Mouse (Mus musculus): ENCODE results near the gene Ppp1r3d.

The Ppp1r3d gene

DNA sequence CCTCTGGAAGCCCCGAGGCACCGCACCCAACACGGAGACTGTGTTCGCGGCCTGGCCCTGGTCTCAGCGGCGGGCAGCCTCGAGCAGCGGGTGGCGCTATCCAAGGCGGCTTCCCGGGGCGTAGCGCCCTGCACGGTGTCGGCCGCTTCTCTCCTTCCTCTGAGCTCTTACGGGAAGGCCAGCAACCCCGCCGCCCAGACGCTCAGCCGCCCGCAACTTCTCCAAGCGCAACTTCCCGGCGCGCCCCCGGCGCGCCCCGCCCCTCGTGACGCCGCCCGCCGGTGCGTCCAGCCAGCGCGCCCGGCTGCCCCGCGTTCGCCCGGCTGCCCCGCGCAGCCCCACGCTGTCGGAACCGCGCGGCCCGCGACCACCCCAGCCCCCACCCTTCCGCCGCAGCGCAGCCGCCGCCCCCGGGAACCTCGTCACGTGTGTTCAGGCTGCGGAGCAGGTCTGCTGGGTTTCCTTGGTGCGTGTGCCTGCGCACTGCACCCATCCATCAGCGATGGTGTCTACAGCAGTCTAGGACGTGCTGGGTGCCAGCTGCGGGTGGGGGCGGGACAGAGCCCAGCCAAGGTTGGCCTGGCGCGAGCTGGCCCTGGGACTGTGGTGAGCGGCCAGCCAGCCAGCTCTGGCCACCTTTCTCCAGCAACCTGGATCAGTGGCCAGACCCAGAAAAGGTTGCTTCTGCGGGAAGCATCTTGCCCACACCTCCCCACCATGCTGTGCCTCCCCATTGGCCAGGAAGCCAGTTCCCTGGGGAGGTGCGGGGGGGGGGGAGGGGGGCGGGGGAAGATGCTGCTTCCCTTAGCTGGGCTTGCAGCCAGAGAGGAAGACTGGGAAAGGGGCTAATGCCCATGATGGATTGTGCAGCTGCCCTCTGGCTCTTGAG lies at the start of gene Ppp1r3d, which contains the start of gene Fam217b:
TSS of gene Ppp1r3d (minus strand) at position 212 of the 889 bp plus-strand sequence.
TSS of gene Fam217b (plus strand) at position 264 of the 889 bp plus-strand sequence.
- in situ Hi-C loops (cut with MboI; ENCODE audit: low sequenced_read_pairs), result no loop called here

DNA sequence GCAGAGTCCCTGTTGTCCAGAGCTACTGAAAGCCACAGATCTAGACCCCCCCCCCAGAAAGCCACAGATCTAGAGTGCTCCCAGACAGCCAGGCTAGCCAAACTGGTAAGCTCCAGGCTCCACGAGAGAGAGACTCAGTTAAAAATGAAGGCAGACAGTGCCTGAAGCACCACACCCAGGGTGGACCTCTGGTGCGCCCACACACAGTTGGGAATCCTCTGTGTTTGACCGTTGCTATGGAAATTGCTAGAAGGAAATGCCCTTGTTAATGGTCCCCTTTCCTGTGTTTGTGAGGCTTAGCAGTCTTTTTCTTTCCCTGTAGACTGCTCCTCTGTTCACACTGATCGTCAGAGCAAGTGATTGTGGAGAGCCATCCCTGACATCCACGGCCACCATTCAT lies 46.1 kb upstream of the Ppp1r3d start:
- in situ Hi-C loops (cut with MboI; ENCODE audit: low sequenced_read_pairs), result no loop called here

DNA sequence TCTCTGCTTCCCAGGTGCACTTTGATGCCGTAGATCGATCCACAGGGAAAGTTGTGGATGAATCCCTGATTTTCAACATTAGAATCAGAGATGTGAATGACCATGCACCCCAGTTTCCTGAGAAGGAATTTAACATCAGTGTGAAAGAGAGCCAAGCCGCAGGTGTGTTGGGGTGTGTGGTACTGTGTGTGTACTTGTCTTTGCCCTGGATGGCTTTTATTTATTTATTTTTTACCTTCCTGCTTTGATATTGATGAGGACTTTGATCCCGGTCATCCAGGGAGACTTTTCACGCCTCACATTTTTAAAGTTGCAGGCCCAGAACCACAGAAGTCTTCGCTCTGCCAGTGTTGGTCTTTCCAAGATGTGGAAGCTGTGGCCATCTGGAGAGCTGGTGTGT lies 43.1 kb upstream of the Ppp1r3d start:
- in situ Hi-C loops (cut with MboI; ENCODE audit: low sequenced_read_pairs), result no loop called here

DNA sequence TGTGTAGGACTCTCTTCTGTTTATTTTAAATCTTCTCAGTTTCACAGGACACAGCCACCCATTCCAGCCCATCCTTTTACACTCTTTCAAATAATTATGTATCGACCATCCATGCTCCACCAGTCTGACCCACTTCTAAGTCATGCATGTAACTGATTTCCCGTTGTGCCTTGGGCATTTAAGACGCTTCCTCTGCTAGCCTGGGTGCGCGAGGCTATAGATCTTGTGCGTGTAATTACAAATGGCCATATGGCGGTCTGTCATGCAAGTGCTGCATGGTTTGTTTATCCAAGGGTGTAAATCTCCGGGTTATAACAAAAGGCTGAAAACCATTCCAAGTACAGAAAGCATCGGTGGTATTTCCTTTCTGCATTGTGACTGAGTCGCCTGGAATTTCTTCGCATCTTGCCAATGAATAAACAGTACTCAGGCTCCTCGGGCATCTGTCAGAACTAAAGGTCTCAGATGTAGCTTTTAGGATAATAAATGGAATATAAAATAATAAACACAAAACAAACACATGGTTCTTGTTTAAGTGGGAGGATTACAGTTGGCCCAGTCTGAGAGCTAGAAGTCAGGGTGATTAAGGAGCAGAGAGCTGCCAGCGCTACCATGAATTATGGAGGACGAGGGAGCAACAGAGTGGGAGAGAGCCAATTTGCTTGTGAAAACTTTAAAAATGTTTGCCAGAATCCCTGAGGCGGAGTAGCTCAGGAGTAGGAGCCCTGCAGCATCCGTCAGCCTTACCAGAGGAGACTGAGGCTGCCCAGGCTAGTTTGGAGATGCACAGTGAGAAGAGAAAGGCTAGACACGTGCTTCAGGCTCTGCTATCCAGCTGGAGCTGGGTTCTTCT lies 40.6 kb upstream of the Ppp1r3d start:
- in situ Hi-C loops (cut with MboI; ENCODE audit: low sequenced_read_pairs), result no loop called here

DNA sequence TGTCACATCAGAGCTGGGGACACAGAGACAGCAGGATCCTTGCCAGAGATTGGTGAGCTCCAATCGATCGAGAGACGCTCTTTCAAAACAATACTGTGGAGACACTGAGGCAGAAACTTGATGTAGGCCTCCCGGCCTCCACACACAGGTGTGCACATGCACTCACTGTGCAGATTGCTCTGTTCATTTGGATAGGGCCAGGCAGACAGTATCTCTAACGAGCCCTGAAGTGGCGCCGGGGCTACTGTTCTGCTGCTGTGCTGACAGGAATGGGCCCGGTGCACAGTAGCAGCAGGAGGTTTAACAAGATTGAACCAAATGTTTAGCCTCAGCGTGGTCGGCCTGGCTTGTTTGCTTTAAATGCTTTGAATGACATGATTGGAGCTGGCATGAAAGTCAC lies 36.7 kb upstream of the Ppp1r3d start:
- in situ Hi-C loops (cut with MboI; ENCODE audit: low sequenced_read_pairs), result no loop called here

DNA sequence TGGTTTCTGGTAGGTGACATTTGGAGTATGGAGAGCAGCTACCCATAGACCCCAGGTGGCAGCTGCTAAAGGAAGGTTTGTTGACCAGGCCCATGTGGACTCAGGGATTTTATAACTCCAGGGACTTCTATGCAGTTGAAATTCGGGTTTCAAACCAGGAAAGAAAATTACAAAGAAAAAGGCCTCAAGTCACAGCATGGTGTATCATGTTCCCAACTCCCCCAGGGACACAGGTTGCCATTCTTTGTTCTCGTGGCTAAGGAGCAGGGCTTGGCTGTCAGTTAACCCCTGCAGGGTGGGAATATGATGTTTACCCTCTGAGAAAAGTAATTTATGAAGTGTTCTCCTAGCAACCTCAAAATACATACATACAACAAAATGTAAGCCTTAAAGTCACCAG lies 36.0 kb upstream of the Ppp1r3d start:
- in situ Hi-C loops (cut with MboI; ENCODE audit: low sequenced_read_pairs), result no loop called here

DNA sequence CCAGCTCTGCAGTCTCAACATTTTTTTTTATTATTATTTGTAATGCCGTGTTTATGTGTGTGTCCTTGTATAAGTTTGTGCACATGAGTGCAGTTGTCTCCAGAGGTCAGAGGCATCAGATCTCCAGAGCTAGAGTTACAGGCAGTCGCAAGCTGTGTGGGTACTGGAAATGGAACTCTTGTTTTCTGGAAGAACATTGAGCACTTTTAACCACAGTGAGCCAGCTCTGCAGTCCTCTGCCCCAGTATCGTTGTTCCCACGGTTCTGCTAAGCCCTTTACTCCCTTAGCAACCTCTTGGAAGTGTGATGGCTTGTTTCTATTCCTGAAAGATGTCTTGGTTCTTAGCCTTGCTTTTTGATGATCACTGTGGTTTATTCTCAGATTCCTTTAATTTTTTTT lies 35.1 kb upstream of the Ppp1r3d start:
- in situ Hi-C loops (cut with MboI; ENCODE audit: low sequenced_read_pairs), result no loop called here

DNA sequence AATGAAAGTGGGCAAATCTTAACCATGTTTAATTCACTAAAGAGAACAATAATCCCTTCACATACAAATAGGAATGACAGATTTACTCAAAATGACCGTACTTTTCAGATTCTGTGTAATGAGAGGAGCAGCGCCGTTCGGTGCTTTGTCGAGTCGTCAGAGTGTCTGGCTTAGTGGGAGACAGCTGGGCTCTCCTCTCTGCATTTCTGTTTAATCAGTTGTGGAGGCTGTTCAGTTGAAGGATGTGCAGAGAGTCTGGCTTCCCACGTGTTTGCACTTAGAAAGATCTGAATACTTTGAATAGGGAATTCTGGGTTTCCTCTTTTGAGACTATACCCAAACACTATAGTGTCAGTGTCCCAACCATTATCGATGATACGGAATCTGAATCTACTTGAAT lies 23.0 kb upstream of the Ppp1r3d start:
- in situ Hi-C loops (cut with MboI; ENCODE audit: low sequenced_read_pairs), result no loop called here

DNA sequence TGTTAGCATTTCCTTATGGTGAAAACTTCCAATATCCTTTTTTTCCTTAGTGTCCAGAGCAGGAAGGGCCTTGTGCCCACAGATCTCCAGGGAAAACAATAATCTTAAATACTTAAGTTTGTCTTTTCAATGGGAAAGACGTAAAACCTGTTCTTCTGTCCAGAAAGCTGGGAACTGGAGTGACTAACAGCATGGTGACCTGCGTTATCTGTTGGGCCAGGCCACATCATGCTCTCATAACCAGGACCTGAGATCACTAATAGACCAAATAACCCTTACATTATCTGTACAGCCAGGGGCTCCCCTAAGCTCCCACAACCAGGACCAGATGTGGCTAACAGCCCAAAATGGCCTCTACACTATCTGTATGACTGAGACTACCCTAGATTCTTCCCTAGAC lies 19.6 kb upstream of the Ppp1r3d start:
- in situ Hi-C loops (cut with MboI; ENCODE audit: low sequenced_read_pairs), result no loop called here

DNA sequence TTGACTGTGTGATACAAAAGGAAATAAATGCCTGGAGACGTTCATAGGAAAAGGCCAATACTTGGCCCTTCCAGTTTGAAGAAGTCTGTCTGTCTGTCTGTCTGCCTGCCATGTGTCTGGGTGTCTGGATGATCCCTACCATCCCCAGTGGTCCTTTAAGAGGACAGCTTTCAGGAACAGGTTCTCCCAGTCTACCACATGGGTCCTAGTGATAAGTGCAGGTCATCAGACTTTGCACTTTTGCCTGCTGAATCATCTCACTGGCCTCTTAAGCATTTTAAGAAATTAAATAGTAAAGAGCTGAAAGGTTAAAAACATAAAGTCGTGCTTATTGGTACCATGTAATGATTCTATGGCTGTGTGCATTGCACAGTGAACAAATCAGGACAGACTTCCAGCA lies 19.2 kb upstream of the Ppp1r3d start:
- in situ Hi-C loops (cut with MboI; ENCODE audit: low sequenced_read_pairs), result no loop called here

DNA sequence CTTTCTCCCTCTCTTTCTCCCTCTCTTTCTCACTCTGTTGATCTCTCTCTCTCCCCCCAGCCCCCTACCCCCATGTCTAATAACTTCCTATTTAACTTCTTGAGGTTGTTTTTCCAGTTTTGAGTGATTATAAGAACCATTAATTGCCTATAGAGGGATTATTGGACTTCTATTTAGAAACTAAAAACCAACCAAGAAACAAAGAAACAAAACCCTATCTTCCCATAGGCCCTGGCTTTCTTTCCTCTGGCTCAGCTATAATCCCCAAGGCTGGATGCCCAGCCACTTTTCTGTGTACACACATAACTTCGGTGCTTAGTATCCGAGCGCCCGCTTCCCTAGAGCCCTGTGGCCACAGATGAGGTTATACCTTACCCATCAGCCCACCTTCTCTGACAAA lies 16.0 kb upstream of the Ppp1r3d start, which contains the start of gene Cdh26:
TSS of gene Cdh26 (plus strand) at position 301 of the 400 bp plus-strand sequence.
- in situ Hi-C loops (cut with MboI; ENCODE audit: low sequenced_read_pairs), result no loop called here

DNA sequence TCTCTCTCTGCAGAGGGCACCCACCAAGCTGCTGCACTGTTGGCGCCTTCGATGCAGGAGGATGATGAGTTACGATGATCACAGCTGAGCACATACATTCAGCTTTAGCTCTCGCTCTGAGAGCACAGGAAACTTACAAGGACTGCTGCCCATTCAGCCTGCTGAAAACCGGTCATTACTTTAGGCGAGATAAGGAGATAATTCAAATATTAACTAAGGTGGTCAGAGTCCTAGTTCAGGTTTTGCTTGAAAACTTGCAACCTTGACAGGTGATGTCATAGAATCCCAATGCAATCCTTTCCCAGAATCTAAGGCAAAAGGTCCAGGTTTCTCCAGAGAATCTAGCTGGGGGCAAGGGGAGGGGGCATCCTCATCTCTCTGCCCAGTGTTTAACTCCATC lies 15.2 kb upstream of the Ppp1r3d start:
- in situ Hi-C loops (cut with MboI; ENCODE audit: low sequenced_read_pairs), result no loop called here

DNA sequence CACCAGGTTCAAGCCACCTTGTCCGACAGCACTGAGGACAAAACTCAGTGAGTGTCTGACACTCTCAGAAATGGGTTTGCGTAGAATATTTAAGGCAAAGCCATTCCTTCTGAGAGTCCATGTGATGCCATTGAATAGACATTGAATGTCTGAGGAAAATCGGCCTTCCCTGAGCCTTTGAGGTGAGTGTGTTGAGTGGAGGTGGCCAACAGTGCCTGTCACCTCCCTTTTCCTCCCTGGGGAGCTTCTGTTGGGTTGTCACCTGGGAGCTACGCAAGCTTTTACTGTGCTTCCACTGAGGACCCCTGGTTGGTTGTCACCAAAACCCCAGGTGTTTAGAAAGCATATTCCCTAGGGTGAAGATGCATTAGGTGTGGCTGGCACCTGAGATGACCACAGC lies 14.4 kb upstream of the Ppp1r3d start:
- in situ Hi-C loops (cut with MboI; ENCODE audit: low sequenced_read_pairs), result no loop called here

DNA sequence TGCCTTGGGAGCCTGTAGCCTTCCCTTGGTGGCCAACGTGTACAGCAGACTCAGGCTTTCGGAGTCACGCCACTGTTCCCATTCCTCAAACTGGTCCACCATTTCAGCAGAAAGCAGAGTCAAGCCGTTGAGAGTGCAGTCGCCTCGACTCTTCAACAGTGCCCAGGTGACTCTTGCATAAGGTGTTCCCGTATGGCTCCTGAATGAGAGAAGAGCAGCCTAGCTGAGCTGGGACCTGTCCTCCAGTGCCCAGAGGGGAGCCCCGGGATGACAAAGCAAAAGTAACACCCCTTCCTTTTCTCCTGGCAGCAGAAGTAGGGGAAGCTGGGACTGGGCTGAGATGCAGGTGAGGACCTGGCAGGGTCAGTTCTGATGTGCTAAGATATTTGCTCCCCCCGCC lies 13.9 kb upstream of the Ppp1r3d start:
- in situ Hi-C loops (cut with MboI; ENCODE audit: low sequenced_read_pairs), result no loop called here

DNA sequence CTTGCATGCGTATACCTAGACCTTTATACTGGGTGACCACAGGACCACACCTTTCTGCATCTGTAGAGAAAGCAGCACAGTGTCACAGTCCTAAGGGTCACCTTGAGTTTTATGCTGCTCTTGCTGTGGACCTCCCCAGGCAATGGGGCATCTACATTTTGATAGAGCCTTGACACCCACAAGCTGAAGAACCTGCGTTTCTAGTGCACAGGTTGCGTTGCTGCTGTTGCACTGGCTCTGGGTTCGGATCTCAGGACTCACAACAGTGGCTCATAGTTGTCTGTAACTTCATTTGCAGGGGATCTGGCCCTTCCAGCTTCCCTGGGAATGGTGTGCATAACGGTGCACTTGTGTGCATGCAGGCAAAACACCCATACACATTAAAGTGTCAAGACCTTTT lies 12.9 kb upstream of the Ppp1r3d start:
- in situ Hi-C loops (cut with MboI; ENCODE audit: low sequenced_read_pairs), result no loop called here

DNA sequence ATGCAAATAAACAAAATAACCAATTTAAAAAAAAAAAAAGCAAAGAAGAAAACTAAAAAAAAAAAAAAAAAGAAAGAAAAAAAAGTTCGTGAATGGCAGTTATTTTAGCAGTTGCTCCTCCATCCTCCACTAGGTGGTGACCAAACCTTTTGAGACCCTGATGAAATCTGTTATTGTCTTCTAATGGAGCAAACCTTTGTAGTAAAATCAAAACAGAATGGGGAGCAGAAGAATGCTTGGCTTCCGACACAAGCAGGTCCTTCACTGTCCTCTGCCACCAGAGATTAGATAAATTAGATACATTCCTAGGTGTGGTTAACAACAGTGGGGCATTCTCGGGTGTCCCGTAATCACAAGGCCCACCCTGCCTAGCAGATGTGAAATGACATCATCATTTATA lies 12.0 kb upstream of the Ppp1r3d start:
- in situ Hi-C loops (cut with MboI; ENCODE audit: low sequenced_read_pairs), result no loop called here

DNA sequence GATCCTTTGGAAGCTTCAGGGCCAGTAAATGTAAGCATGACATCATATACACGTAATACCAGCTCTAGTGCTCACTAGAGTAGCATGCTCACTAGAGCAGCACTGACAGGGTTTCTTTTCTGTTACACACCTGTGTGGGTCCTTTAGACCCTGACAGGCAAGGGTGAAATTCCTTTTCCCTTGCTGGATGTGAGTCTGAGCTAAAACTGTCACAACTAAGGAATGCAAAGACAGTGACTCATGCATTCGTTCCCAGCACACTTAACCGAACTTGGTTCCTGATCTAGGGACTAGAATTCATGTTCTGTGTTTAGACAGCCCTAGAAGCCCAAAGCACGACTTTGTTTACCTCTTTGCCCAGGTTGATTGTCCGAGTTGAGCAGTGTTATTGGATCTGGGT lies 9.0 kb upstream of the Ppp1r3d start:
- in situ Hi-C loops (cut with MboI; ENCODE audit: low sequenced_read_pairs), result no loop called here

DNA sequence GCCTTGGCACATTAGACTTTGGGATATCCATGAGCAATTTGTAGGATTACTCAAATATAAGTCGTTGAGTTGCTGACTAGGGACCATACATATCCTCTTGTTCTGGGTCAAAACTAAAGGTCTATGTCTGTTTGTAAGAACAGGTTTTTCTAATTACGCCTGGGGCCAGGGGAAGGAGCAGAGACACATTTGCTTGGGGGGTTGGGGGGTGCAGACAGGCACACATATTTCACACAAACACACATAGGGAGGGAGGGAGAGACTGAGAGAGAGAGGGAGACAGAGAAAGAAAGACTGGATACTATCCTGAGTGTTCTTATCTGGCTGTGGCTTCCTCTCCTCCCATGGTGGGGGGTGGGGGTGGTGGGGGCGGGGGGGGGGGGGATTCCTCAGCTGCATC lies 7.9 kb upstream of the Ppp1r3d start:
- in situ Hi-C loops (cut with MboI; ENCODE audit: low sequenced_read_pairs), result no loop called here

DNA sequence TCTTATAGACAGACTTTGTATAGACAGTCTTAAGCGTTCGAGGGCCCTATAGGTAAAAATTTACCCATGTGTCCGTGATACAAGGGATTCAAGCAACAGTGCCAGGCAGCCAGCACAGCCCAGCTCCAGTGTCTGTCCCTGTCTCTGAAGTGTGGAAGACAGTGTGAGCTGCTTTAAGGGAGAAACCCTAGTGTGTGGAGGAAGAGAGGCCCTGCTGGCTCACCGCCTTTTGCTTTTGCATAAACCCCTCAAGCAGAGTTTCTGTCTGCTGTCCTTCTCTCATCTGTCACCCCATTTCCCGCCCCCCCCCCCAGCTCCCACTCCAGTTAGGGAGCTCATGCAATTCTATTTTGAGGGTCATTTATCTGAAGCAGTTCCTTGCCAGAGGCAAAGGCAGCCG lies 7.3 kb upstream of the Ppp1r3d start:
- in situ Hi-C loops (cut with MboI; ENCODE audit: low sequenced_read_pairs), result no loop called here

DNA sequence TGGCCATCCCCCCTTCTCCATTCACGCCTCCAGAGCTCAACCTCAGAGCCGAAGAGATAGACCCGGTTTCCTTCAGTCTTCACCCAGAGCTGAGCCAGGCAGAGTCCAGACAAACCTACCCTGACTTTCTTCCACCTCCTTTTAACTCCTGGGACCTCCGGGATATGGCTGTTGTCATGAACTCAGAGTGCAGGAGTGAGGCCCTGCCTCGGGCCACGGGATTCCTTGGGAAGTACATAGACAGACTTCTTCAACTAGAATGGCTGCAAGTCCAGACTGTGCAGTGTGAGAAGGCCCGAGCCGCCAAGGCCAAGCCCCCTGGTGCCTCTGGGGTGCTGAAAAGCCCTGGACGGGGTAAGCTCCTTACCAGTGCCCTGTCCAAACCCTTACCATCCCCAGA lies 6.3 kb upstream of the Ppp1r3d start:
- in situ Hi-C loops (cut with MboI; ENCODE audit: low sequenced_read_pairs), result no loop called here

DNA sequence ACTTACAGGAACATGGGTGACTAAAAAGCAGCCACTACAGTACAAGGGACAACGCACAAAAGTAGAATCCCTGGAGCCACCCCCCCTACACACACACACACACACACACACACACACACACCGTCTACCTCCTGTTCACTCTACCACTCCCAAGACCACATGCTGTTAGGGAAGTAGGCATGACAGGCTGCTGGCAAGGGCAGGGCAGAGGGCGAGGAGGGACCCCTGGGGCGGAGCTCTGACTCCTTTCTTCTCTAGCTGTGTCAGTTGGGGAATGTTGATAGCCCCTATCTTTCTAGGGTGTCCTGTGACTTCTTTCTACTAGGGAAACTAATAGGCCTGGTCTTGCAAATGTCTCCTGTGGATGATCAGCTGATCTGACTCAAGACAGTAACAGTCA lies 2.7 kb upstream of the Ppp1r3d start:
- in situ Hi-C loops (cut with MboI; ENCODE audit: low sequenced_read_pairs), result no loop called here

DNA sequence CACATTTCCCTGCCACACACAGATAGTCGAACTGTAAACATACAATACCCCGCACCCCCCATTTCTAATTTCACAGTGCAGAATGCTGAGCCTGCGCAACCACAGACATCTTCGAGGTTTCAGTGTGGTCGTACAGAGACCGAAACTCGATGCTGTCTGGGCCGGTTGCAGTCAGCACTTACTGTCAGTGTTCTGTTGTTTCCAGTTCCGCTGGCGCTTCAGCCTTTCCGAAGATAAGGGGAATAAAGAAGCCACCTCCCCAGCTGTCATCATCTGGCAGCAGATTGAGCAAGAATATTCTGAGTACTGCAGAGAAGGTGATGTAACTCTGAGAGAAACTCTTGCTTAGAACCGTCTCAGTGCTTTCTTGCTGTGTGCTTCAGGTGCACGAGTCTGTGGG lies 2.2 kb upstream of the Ppp1r3d start:
- in situ Hi-C loops (cut with MboI; ENCODE audit: low sequenced_read_pairs), result no loop called here

All from CH12F3 (cell line).